Mouse (Mus musculus) heart, adult 2 months (tissue): ENCODE data around the gene Shb. TPM values are rescaled to one million over a fixed set of nuclear protein-coding genes. Genes with fewer than 3 reads are reported as not detected.

Source experiments
- DNase-seq, 2 experiments: peaks; one replicate each; pipeline ENCODE4 v3.0.0; 2021
- H3K27ac ChIP-seq: fragments of 200-600 bp; 2 replicates; pipeline ENCODE4 v1.8.1; 2022
- H3K27me3 ChIP-seq: fragments of 200-500 bp; 2 replicates; pipeline ENCODE4 v1.6.1; 2012; ENCODE audit warnings: mild to moderate bottlenecking, low read length, inconsistent platforms, mixed read lengths; ENCODE audit not compliant: control insufficient read depth, insufficient read depth
- H3K36me3 ChIP-seq: fragments of 200-500 bp; 2 replicates; pipeline ENCODE4 v1.6.1; 2012; ENCODE audit warnings: low read length, inconsistent platforms; ENCODE audit not compliant: control insufficient read depth, insufficient read depth
- H3K4me1 ChIP-seq: fragments of 200-500 bp; 2 replicates; pipeline ENCODE4 v1.6.1; 2011; ENCODE audit warnings: low read length; ENCODE audit not compliant: control insufficient read depth, insufficient read depth
- H3K4me3 ChIP-seq: fragments of 200-600 bp; 2 replicates; pipeline ENCODE4 v1.8.1; 2022
- H3K79me2 ChIP-seq: fragments of 200-500 bp; replicated peaks from 2 replicates; pipeline ENCODE4 v1.6.1; 2012; ENCODE audit warnings: mild to moderate bottlenecking, inconsistent platforms, low read length, moderate library complexity, mixed read lengths; ENCODE audit not compliant: control insufficient read depth, insufficient read depth
- H3K9ac ChIP-seq: fragments of 200-500 bp; 2 replicates; pipeline ENCODE4 v1.6.1; 2012; ENCODE audit warnings: low read depth, mild to moderate bottlenecking, control low read depth, inconsistent platforms, low read length, mixed read lengths
- CTCF ChIP-seq: fragments of 200-600 bp; IDR thresholded peaks from 2 replicates; pipeline ENCODE4 v1.8.1; 2022; ENCODE audit warnings: antibody characterized with exemption, mild to moderate bottlenecking, moderate library complexity
- EP300 ChIP-seq: fragments of 200-500 bp; IDR thresholded peaks from 2 replicates; pipeline ENCODE4 v1.6.1; 2011; ENCODE audit warnings: low read depth, low read length, control low read depth; ENCODE audit not compliant: insufficient read depth
- POLR2A ChIP-seq: fragments of 200-500 bp; IDR thresholded peaks from 2 replicates; pipeline ENCODE4 v1.6.1; 2011; ENCODE audit warnings: mild to moderate bottlenecking, low read depth, low read length, control low read depth; ENCODE audit not compliant: insufficient read depth
- WGBS: fragments of 180-500 bp; shearing (Covaris S2); methylation state at CpG from one replicate; pipeline ENCODE4 v1.1.7; 2018; 5-methylcytosine and 5-hydroxymethylcytosine counted together
- intact Hi-C: fragments of 180-260 bp; cut with DNase I; formaldehyde crosslinking; loops from one replicate; pipeline ENCODE4 v1.15.1; 2025
- polyA plus RNA-seq: library from polyadenylated mRNA; depleted of rRNA; stranded (reverse); fragments of >200 nt; gene quantifications from 2 replicates; pipeline ENCODE4 v1.2.3, GENCODE M21; 2012
- total RNA-seq, 2 experiments: library from RNA; stranded (reverse); gene quantifications; 2 replicates each; pipeline ENCODE4 v1.2.3; 2021

Shb gene
- total and polyA plus RNA-seq, 3 experiments, result 19.4 to 43.0 (median 27.2) TPM

- intact Hi-C loops, result no loop called here
Observed at GRCm38 (mm10) chr4:45441778-45442177, 90.5 kb downstream of the Shb start.

GRCm38 (mm10) chr4:45439281-45439680 is 93.0 kb downstream of the Shb start:
- Histone ChIP-seq H3K79me2 (no peaks in the 10 kb centered on the region), H3K4me3 (no peak overlapping the region), H3K9ac (no peak overlapping the region), H3K27ac (no peak overlapping the region), H3K36me3 (peaks cover 3% of the 10 kb centered on the region; the same call in 1 of the 2 replicates), H3K27me3 (no peaks in the 10 kb centered on the region), H3K4me1 (peaks cover 15% of the 10 kb centered on the region)
- intact Hi-C loops, result loop anchor here (5.0 kb wide), 1 partner anchor 93 kb away; the partner anchor contains the start of gene Shb
- TF ChIP-seq CTCF (no peak), POLR2A (no peak), EP300 (no peak)
- WGBS, result 61% methylated on average over 5 of the region's 5 CpGs
- DNase-seq, result no peak

More at GRCm38 (mm10) chr4:45441778-45442177, 90.5 kb downstream of the Shb start:
- peaks cover 3% of the 10 kb centered on the region for H3K4me1 ChIP-seq
- no peaks in the 10 kb centered on the region; the same call in 1 of the 2 replicates for H3K79me2 ChIP-seq
- H3K36me3 ChIP-seq, result no peaks in the 10 kb centered on the region
- 52% methylated on average over 1 of the region's 1 CpGs for WGBS
- H3K27ac ChIP-seq, result no peak overlapping the region
- H3K27me3 ChIP-seq, result no peaks in the 10 kb centered on the region
- no peak overlapping the region for H3K9ac ChIP-seq
- DNase-seq, result no peak
- no peak overlapping the region for H3K4me3 ChIP-seq
- TF ChIP-seq POLR2A, result no peak
- TF ChIP-seq CTCF, result no peak
- no peak for TF ChIP-seq EP300

GRCm38 (mm10) chr4:45437010-45437409 is 95.3 kb downstream of the Shb start:
- intact Hi-C loops, result loop anchor here (5.0 kb wide), 1 partner anchor 95 kb away; the partner anchor contains the start of gene Shb
- H3K4me3 ChIP-seq, result no peak overlapping the region
- peaks cover 12% of the 10 kb centered on the region for H3K4me1 ChIP-seq
- no peak overlapping the region for H3K9ac ChIP-seq
- peaks cover 3% of the 10 kb centered on the region; the same call in 1 of the 2 replicates for H3K36me3 ChIP-seq
- no peaks in the 10 kb centered on the region for H3K79me2 ChIP-seq
- 75% methylated on average over 3 of the region's 3 CpGs for WGBS
- no peak overlapping the region for H3K27ac ChIP-seq
- H3K27me3 ChIP-seq, result no peaks in the 10 kb centered on the region
- TF ChIP-seq EP300 (no peak), POLR2A (no peak), CTCF (no peak)
- DNase-seq, result no peak

- H3K27ac ChIP-seq, result no peak overlapping the region
- H3K27me3 ChIP-seq, result no peaks in the 10 kb centered on the region
- no peak overlapping the region for H3K9ac ChIP-seq
- H3K4me1 ChIP-seq, result peaks cover 12% of the 10 kb centered on the region
- WGBS, result 42% methylated on average over 7 of the region's 7 CpGs
- H3K36me3 ChIP-seq, result peaks cover 3% of the 10 kb centered on the region; the same call in 1 of the 2 replicates
- no peak for DNase-seq
- TF ChIP-seq EP300, result no peak
- TF ChIP-seq POLR2A, result no peak
- no peak for TF ChIP-seq CTCF
- no peaks in the 10 kb centered on the region for H3K79me2 ChIP-seq
- no peak overlapping the region for H3K4me3 ChIP-seq
- intact Hi-C loops, result loop anchor here (1.0 to 5.0 kb wide), 2 partner anchors 16 to 96 kb away; partner anchors contain the start of gene Shb
Observed at GRCm38 (mm10) chr4:45436383-45436913, 95.8 kb downstream of the Shb start.

- Histone ChIP-seq H3K79me2 (no peaks in the 10 kb centered on the region), H3K27me3 (no peaks in the 10 kb centered on the region), H3K36me3 (peaks cover 3% of the 10 kb centered on the region; the same call in 1 of the 2 replicates), H3K27ac (0 out of 2 replicates have a peak overlapping the region, but pooled peaks have one; percentile 17), H3K4me1 (peaks cover 12% of the 10 kb centered on the region), H3K9ac (no peak overlapping the region), H3K4me3 (no peak overlapping the region)
- peak in 1 of 2 experiments; percentile 56 for DNase-seq
- 38% methylated on average over 2 of the region's 2 CpGs for WGBS
- intact Hi-C loops, result loop anchor here (1.0 to 5.0 kb wide), 2 partner anchors 16 to 96 kb away; partner anchors contain the start of gene Shb
- peak; percentile 83 for TF ChIP-seq EP300
- no peak for TF ChIP-seq POLR2A
- TF ChIP-seq CTCF, result peak; percentile 67
Observed at GRCm38 (mm10) chr4:45435899-45436298, 96.4 kb downstream of the Shb start.

GRCm38 (mm10) chr4:45434681-45435080 is 97.6 kb downstream of the Shb start:
- Histone ChIP-seq H3K36me3 (peaks cover 3% of the 10 kb centered on the region; the same call in 1 of the 2 replicates), H3K27me3 (no peaks in the 10 kb centered on the region), H3K79me2 (no peaks in the 10 kb centered on the region), H3K27ac (no peak overlapping the region), H3K4me1 (peaks cover 12% of the 10 kb centered on the region), H3K9ac (no peak overlapping the region), H3K4me3 (no peak overlapping the region)
- WGBS, result 88% methylated on average over 4 of the region's 4 CpGs
- DNase-seq, result no peak
- TF ChIP-seq EP300, result no peak
- intact Hi-C loops, result loop anchor here (5.0 kb wide), 1 partner anchor 98 kb away; the partner anchor contains the start of gene Shb
